Mouse (Mus musculus) monocyte, adult 5-6 weeks (primary cell): ENCODE results near the gene Vmn1r58. TPM values are rescaled to one million over a fixed set of nuclear protein-coding genes. Genes with fewer than 3 reads are reported as not detected.
"Not testable (repeated sequence)": the region's sequence is repeated elsewhere in the genome, so short reads cannot be mapped to it uniquely, and the experiment has no call there.

Source experiments
- ATAC-seq: fragments of 153-309, 156-312 bp; replicated peaks from 2 replicates; pipeline ENCODE4 v1.8.0; 2017; ENCODE audit warnings: mild to moderate bottlenecking; ENCODE audit not compliant: low TSS enrichment, insufficient number of reproducible peaks, severe bottlenecking, poor library complexity, low FRiP score
- total RNA-seq: library from RNA; stranded (forward); fragments of 200-1000, 200-491, 200-594 nt; gene quantifications from 3 replicates; pipeline ENCODE4 v1.2.3, GENCODE M21; 2017

The Vmn1r58 gene
- not detected in 3 replicates for total RNA-seq

DNA sequence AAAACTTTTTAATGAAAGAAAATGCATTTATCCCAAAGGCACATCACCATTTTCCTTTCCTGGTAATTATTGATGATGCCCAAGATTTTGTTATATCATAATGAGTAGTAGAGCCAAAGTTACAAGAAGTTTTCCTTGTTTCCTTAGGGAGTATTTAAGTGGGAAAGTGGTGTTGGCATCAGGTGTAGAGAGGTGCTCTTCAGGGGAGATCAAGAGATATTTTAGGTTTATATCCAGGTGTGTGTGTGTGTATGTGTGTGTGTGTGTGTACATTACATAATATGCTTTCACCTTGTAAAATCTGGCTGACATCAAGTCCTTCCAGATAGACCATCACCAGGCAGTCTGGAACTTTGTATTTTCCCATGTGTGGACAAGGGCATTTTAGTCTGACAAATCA is at the start of gene Vmn1r58:
TSS of gene Vmn1r58 (minus strand) at position 101 of the 400 bp plus-strand sequence.
- ATAC-seq, result not testable (repeated sequence)

DNA sequence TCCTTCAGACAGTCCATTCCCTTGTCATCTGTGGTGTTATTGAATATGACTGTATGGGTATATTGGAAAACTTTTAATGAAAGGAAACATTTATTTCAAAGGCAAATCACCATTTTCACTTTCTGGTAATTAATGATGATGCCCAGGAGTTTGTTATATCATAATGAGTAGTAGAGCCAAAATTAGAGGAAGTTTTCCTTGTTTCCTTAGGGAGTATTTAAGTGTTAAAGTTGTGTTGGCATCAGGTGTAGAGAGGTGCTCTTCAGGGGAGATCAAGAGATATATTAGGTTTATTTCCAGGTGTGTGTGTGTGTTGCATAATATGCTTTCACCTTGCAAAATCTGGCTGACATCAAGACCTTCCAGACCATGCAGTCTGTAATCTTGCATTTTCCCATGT is 43.5 kb upstream of the Vmn1r58 start, which contains the start of gene Vmn1r59:
TSS of gene Vmn1r59 (minus strand) at position 101 of the 400 bp plus-strand sequence.
- ATAC-seq, result no peak

DNA sequence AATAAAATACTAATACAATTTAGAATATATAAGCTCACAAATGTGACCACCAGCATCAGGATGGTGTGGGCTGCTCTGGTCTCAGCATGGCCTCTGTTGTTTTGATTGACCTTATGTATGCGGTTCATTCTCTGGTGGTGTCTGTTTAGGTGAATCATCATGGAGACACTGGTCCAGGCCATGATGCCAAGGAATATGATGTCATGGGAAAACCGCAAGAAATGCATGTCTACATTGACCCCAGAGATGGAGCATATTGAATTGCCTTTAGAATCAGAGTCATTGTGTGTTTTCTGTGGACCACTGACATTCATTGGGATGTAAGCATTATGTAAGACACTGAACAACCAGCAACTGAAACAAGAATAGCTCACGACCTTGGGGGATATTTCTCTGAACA is 40.8 kb upstream of the Vmn1r58 start:
- not testable (repeated sequence) for ATAC-seq

- no peak for ATAC-seq
Measured at GRCm38 (mm10) chr7:5448627-5449026, 35.4 kb upstream of the Vmn1r58 start.

- no peak for ATAC-seq
Measured at GRCm38 (mm10) chr7:5406201-5406600, 7.0 kb downstream of the Vmn1r58 start.

DNA sequence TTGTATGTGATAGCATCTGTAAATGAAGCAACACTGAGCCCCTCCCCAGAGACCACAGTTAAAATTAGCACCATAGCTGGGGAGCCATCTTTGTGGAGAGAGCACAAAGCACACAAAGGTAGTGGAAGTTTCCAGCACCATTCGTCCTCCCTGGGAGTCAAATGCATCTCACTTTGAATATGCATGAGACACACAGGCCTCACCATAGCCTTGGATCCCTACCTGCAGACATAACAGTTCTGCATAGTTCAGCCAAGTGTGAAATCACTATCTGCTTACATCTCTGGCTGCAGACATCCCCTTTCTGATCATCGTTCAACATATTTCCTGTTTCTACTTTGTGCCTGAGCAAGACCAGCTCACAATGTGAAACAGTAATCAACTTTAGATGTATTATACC is 46.5 kb downstream of the Vmn1r58 start:
- ATAC-seq, result no peak

DNA sequence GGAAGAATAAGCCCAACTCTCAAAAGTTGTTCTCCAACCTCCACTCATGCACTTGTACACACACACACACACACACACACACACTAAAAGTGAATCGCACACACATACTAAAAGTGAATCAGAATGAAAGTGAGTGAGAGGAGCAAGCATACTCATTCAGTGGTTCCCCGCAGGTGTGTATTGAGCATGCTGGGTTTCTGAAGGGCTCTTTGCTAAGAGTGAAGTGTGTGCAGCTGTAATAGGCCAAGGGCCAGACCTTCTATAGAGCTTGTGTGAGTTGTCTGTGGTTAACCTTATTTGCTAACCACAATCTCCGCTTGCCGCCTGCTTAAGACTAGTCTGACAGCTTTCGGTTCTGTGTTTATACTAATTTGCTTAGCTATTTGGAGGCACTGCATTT is 49.6 kb downstream of the Vmn1r58 start:
- ATAC-seq, result no peak

Other genes with a start within 250 kb of the Vmn1r58 start
- gene Vmn1r56, start 216.6 kb downstream of the Vmn1r58 start, total RNA-seq, result not detected in 3 replicates
- not detected in 3 replicates for gene Vmn1r57, start 194.9 kb downstream of the Vmn1r58 start, total RNA-seq
- gene Gm5065, start 62.9 kb downstream of the Vmn1r58 start, total RNA-seq, result not detected in 3 replicates
- not detected in 3 replicates for gene Nlrp2, start 62.4 kb downstream of the Vmn1r58 start, total RNA-seq
- not detected in 3 replicates for gene Vmn1r59, start 43.4 kb upstream of the Vmn1r58 start, total RNA-seq
- 0.85 TPM in 1 of 3 replicates, not detected in the others for gene Vmn2r28, start 80.6 kb upstream of the Vmn1r58 start, total RNA-seq
- gene Vmn1r60, start 133.9 kb upstream of the Vmn1r58 start, total RNA-seq, result not detected in 3 replicates
- not detected in 3 replicates for gene Vmn1r61, start 199.9 kb upstream of the Vmn1r58 start, total RNA-seq